Mouse (Mus musculus): ENCODE data around the gene Lrrc20.

- TF ChIP-seq CTCF (IDR thresholded peaks at IDR 0.05; ENCODE audit: extremely low read depth, insufficient read length, insufficient replicate concordance, low read depth, low read length) (no peak), POLR2A (IDR thresholded peaks at IDR 0.05; ENCODE audit: low read depth, low read length) (no peak)
Observed at GRCm38 (mm10) chr10:61564408-61564807, 88.8 kb downstream of the Lrrc20 start.

Measured in small intestine, adult 2 months (tissue).